Mouse (Mus musculus) megakaryocyte, embryonic 14.5 days (primary cell): Measurements from ENCODE around the gene AI413582. TPM values are rescaled to one million over a fixed set of nuclear protein-coding genes. Genes with fewer than 3 reads are reported as not detected.

Experiments used
- H3K27me3 ChIP-seq: replicated peaks from 2 replicates; pipeline ENCODE3; 2012; ENCODE audit warnings: inconsistent platforms
- H3K36me3 ChIP-seq: replicated peaks from 2 replicates; pipeline ENCODE3; 2012; ENCODE audit warnings: low read length, inconsistent platforms, mixed read lengths
- H3K4me1 ChIP-seq: 2 replicates; pipeline ENCODE4 v1.6.1; 2012; ENCODE audit warnings: inconsistent platforms
- H3K4me3 ChIP-seq: replicated peaks from 2 replicates; pipeline ENCODE3; 2012; ENCODE audit warnings: moderate library complexity, mild to moderate bottlenecking, inconsistent platforms
- H3K9me3 ChIP-seq: 2 replicates; pipeline ENCODE4 v1.6.1; 2012; ENCODE audit warnings: inconsistent platforms
- FLI1 ChIP-seq: IDR thresholded peaks from 2 replicates; pipeline ENCODE4 v1.6.1; 2012; ENCODE audit warnings: low read length, inconsistent platforms, mixed read lengths
- GATA1 ChIP-seq: IDR thresholded peaks from 3 replicates; pipeline ENCODE4 v1.6.1; 2012; ENCODE audit warnings: mixed read lengths, low read length, inconsistent platforms, borderline replicate concordance
- polyA plus RNA-seq: library from polyadenylated mRNA; stranded (reverse); fragments of >175 nt; gene quantifications from 2 replicates; pipeline ENCODE4 v1.2.3, GENCODE M21; 2012; ENCODE audit warnings: low replicate concordance; ENCODE audit not compliant: insufficient read depth

Gene AI413582
- polyA plus RNA-seq, 1 experiment, result 284 TPM

- TF ChIP-seq FLI1, result no peak
- TF ChIP-seq GATA1, result no peak
- Histone ChIP-seq H3K36me3 (peaks cover 61% of the 10 kb centered on the region), H3K4me3 (peak overlapping the region; percentile 99), H3K27me3 (no peaks in the 10 kb centered on the region), H3K9me3 (no peaks in the 10 kb centered on the region), H3K4me1 (peaks cover 85% of the 10 kb centered on the region)
Measured at GRCm38 (mm10) chr17:27564391-27565162, 979 bp downstream of the AI413582 start.

GRCm38 (mm10) chr17:27563771-27564244 is 1.7 kb downstream of the AI413582 start:
- no peaks in the 10 kb centered on the region for H3K9me3 ChIP-seq
- H3K36me3 ChIP-seq, result peaks cover 59% of the 10 kb centered on the region
- H3K27me3 ChIP-seq, result no peaks in the 10 kb centered on the region
- TF ChIP-seq FLI1, result no peak
- TF ChIP-seq GATA1, result no peak
- H3K4me1 ChIP-seq, result peaks cover 85% of the 10 kb centered on the region
- H3K4me3 ChIP-seq, result peak overlapping the region; percentile 99

- Histone ChIP-seq H3K4me3 (peak overlapping the region; percentile 79), H3K9me3 (no peaks in the 10 kb centered on the region), H3K4me1 (peaks cover 82% of the 10 kb centered on the region), H3K27me3 (no peaks in the 10 kb centered on the region), H3K36me3 (peaks cover 47% of the 10 kb centered on the region)
- no peak for TF ChIP-seq FLI1
- TF ChIP-seq GATA1, result no peak
Measured at GRCm38 (mm10) chr17:27561809-27562526, 3.6 kb downstream of the AI413582 start.

- no peaks in the 10 kb centered on the region for H3K27me3 ChIP-seq
- H3K9me3 ChIP-seq, result no peaks in the 10 kb centered on the region
- H3K36me3 ChIP-seq, result peaks cover 45% of the 10 kb centered on the region
- peaks cover 73% of the 10 kb centered on the region for H3K4me1 ChIP-seq
- peak overlapping the region; percentile 50 for H3K4me3 ChIP-seq
- TF ChIP-seq FLI1 (no peak), GATA1 (no peak)
Measured at GRCm38 (mm10) chr17:27560926-27561480, 4.6 kb downstream of the AI413582 start.

- TF ChIP-seq FLI1 (no peak), GATA1 (no peak)
- Histone ChIP-seq H3K4me1 (peaks cover 76% of the 10 kb centered on the region), H3K27me3 (no peaks in the 10 kb centered on the region)
Measured at GRCm38 (mm10) chr17:27559596-27559995, 6.0 kb downstream of the AI413582 start.

GRCm38 (mm10) chr17:27558845-27559244 is 6.7 kb downstream of the AI413582 start:
- H3K36me3 ChIP-seq, result peaks cover 35% of the 10 kb centered on the region
- H3K4me1 ChIP-seq, result peaks cover 76% of the 10 kb centered on the region
- H3K4me3 ChIP-seq, result peak overlapping the region; percentile 96
- no peaks in the 10 kb centered on the region for H3K9me3 ChIP-seq
- no peaks in the 10 kb centered on the region for H3K27me3 ChIP-seq
- TF ChIP-seq FLI1 (no peak), GATA1 (no peak)

More at GRCm38 (mm10) chr17:27559596-27559995, 6.0 kb downstream of the AI413582 start:
- H3K4me3 ChIP-seq, result peak overlapping the region; percentile 81
- H3K36me3 ChIP-seq, result peaks cover 42% of the 10 kb centered on the region
- H3K9me3 ChIP-seq, result no peaks in the 10 kb centered on the region

GRCm38 (mm10) chr17:27557927-27558661 is 7.5 kb downstream of the AI413582 start:
- H3K9me3 ChIP-seq, result no peaks in the 10 kb centered on the region
- H3K4me1 ChIP-seq, result peaks cover 79% of the 10 kb centered on the region
- no peaks in the 10 kb centered on the region for H3K27me3 ChIP-seq
- peaks cover 31% of the 10 kb centered on the region for H3K36me3 ChIP-seq
- TF ChIP-seq GATA1 (no peak), FLI1 (no peak)
- H3K4me3 ChIP-seq, result peak overlapping the region; percentile 96

GRCm38 (mm10) chr17:27557181-27557926 is 8.2 kb downstream of the AI413582 start:
- Histone ChIP-seq H3K36me3 (peaks cover 31% of the 10 kb centered on the region), H3K4me1 (peaks cover 86% of the 10 kb centered on the region), H3K9me3 (no peaks in the 10 kb centered on the region), H3K27me3 (no peaks in the 10 kb centered on the region), H3K4me3 (peak overlapping the region; percentile 96)
- TF ChIP-seq FLI1, result no peak
- TF ChIP-seq GATA1, result no peak
